Mouse (Mus musculus): ENCODE results near the gene Zfp292.

Zfp292 gene

GRCm38 (mm10) chr4:34882291-34882769 lies 430 bp downstream of the Zfp292 start:
- no peak for DNase-seq (ENCODE audit: low read depth, low spot score)

GRCm38 (mm10) chr4:34881851-34882250 lies 909 bp downstream of the Zfp292 start:
- DNase-seq (ENCODE audit: low read depth, low spot score): no peak

GRCm38 (mm10) chr4:34880921-34881650 lies 1.7 kb downstream of the Zfp292 start:
- DNase-seq (ENCODE audit: low read depth, low spot score): no peak

- DNase-seq (ENCODE audit: low read depth, low spot score): no peak
These were observed 8.5 kb downstream of the Zfp292 start for GRCm38 (mm10) chr4:34874234-34874633.

- no peak for DNase-seq (ENCODE audit: low read depth, low spot score)
These were observed 9.8 kb downstream of the Zfp292 start for GRCm38 (mm10) chr4:34872896-34873495.

GRCm38 (mm10) chr4:34869813-34870212 lies 12.9 kb downstream of the Zfp292 start:
- no peak for DNase-seq (ENCODE audit: low read depth, low spot score)

GRCm38 (mm10) chr4:34861438-34861837 lies 21.3 kb downstream of the Zfp292 start:
- DNase-seq (ENCODE audit: low read depth, low spot score): no peak

GRCm38 (mm10) chr4:34859416-34859815 lies 23.3 kb downstream of the Zfp292 start:
- DNase-seq (ENCODE audit: low read depth, low spot score): no peak

GRCm38 (mm10) chr4:34858903-34859302 lies 23.9 kb downstream of the Zfp292 start:
- DNase-seq (ENCODE audit: low read depth, low spot score): no peak

- no peak for DNase-seq (ENCODE audit: low read depth, low spot score)
These were observed 26.8 kb downstream of the Zfp292 start for GRCm38 (mm10) chr4:34855966-34856365.

GRCm38 (mm10) chr4:34852051-34852450 lies 30.7 kb downstream of the Zfp292 start:
- no peak for DNase-seq (ENCODE audit: low read depth, low spot score)

GRCm38 (mm10) chr4:34850156-34850555 lies 32.6 kb downstream of the Zfp292 start:
- no peak for DNase-seq (ENCODE audit: low read depth, low spot score)

GRCm38 (mm10) chr4:34847679-34848309 lies 35.0 kb downstream of the Zfp292 start:
- no peak for DNase-seq (ENCODE audit: low read depth, low spot score)

GRCm38 (mm10) chr4:34843839-34844238 lies 38.9 kb downstream of the Zfp292 start:
- DNase-seq (ENCODE audit: low read depth, low spot score): no peak

GRCm38 (mm10) chr4:34842826-34843225 lies 39.9 kb downstream of the Zfp292 start:
- no peak for DNase-seq (ENCODE audit: low read depth, low spot score)

- no peak for DNase-seq (ENCODE audit: low read depth, low spot score)
These were observed 51.3 kb downstream of the Zfp292 start for GRCm38 (mm10) chr4:34831496-34831895.

- DNase-seq (ENCODE audit: low read depth, low spot score): no peak
These were observed 53.3 kb downstream of the Zfp292 start for GRCm38 (mm10) chr4:34829456-34829855.

GRCm38 (mm10) chr4:34823901-34824300 lies 58.9 kb downstream of the Zfp292 start:
- no peak for DNase-seq (ENCODE audit: low read depth, low spot score)

- DNase-seq (ENCODE audit: low read depth, low spot score): no peak
These were observed 62.9 kb downstream of the Zfp292 start for GRCm38 (mm10) chr4:34819904-34820303.

- no peak for DNase-seq (ENCODE audit: low read depth, low spot score)
These were observed 81.4 kb downstream of the Zfp292 start for GRCm38 (mm10) chr4:34801166-34802034.

- DNase-seq (ENCODE audit: low read depth, low spot score): no peak
These were observed 84.8 kb downstream of the Zfp292 start for GRCm38 (mm10) chr4:34798005-34798404.
